Mouse (Mus musculus) liver, adult (tissue): ENCODE data around the gene Il16.

Source experiments
- GATA4 ChIP-seq: IDR thresholded peaks from 2 replicates; pipeline ENCODE4 v1.6.1; 2014; ENCODE audit warnings: mild to moderate bottlenecking, low read length; ENCODE audit not compliant: insufficient replicate concordance

Il16 gene

DNA sequence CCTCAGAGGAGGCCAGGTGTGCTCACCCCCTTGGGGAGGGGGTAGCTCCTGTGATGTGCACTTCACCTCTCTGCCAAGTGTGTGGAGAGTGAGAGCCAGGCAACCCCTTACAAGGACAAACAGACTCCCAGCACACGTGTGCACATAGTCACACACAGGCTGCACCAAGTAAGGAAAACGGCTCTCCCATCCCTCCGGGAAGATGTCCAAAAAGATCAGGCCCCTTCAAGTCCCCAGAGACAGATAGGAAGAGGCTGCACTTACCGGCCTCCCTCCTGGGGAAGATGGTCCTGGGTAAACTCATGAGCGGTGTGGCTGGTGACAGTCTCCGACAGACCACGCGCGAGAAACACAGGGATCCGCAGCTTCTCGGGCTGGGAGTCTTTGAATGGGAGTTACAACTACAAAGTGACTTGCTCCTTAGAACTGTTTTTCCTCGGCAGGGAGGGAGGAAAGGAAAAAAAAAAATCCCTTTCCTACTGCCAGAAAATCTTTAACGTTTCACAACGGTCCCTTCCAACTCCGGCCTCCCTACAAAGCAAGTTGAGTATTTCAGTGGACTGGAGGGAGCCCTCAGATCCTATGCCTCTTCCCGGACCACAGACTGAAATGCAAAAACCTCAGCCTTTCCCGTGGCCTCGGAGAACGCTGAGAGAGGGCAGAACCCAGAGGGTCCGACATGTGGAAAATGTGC is at the start of gene Il16:
Gene Il16, minus strand, starts transcription at position 314 of the 694 bp plus-strand sequence.
- TF ChIP-seq GATA4, result no peak

DNA sequence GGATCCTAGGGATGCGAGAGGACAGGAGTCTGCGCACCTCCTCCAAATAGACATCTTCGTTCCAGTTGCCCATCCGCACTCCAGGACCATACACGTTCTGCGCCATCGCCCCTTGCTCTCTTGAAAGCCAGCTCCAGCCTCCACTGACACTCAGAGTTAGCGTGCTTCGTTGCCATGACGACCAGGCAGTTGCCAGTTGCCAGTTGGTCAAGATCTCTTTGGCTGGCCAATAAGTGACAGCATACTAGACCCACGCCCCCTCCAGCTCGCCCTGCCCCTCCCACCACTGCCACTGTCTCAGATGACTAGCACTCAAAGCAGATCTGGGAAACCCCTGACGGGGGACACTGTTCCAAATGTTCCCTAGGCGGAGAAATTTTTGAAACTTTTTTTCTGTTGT is 49.2 kb upstream of the Il16 start, which contains the start of gene Cfap161:
Gene Cfap161, minus strand, starts transcription at position 176 of the 400 bp plus-strand sequence.
- TF ChIP-seq GATA4, result no peak

DNA sequence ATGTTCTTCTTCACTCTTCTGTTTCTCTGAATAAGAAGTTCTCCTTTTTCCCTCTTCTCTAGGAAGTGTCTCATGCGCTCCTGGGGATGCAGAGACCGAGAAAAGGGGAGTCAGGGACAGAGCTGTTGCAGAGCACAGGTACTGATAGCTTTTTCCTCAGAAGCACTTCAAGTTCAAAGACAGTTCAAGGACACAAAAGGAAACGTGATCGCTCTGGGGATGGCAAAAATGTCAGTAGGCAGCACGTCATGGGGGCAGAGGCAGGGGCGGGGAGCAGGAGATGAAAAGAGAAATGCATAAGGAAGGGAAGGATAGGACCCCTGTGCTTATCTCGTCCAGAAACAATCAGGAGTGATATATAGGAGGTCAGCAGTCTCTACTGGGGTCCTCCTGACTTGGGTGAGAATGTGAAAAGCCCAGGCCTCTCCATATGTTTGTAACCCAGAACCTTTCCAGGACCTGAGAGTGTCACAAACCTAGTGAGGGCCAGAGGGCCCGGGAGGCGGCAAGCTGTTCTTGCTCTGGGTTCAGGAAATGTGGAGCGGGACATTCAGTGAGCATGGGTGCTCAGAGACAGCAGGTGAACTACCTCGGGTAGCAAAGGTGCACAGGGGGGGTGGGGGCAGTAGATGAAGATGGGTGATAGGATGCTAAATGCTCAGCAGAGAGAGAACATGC is 48.6 kb upstream of the Il16 start:
- TF ChIP-seq GATA4, result no peak

DNA sequence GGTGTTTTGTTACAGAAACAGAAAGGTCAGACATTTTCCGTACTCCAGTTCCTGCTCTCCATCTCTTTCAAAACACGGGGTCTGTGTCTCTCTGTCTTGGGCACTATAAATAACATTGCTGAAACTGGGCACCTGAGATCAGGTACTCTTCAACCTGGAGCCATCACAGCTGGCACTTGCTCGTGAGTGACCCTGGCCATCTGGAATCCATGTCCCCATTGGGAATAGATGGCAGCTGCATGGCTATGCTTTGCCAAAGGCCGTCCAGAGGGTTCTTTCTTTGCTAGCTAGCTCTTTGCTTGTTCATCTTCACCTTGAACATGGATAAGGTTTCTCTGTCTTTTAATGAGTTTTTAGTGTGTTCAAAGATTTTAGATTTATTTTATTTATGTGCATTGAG is 35.4 kb upstream of the Il16 start:
- TF ChIP-seq GATA4, result no peak

DNA sequence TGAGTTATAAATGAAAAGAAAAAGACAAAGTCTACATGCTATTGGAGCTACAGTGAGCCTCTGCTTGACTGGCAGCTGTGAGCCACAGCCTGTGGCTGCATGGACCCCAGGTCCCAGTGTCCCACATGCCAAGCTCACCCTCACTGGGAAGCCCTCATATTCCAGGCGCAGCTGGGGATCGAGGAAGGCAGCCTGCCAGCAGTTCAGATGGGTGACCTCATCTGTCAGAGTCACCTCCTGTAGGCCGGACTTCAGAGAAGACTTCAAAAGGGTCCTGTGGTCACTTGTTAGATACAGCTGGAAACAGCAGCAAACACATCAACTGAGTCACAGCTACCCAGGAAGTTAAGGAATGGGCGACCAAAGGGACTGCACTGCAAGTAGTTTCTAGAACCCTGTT is 34.5 kb upstream of the Il16 start:
- TF ChIP-seq GATA4, result no peak

DNA sequence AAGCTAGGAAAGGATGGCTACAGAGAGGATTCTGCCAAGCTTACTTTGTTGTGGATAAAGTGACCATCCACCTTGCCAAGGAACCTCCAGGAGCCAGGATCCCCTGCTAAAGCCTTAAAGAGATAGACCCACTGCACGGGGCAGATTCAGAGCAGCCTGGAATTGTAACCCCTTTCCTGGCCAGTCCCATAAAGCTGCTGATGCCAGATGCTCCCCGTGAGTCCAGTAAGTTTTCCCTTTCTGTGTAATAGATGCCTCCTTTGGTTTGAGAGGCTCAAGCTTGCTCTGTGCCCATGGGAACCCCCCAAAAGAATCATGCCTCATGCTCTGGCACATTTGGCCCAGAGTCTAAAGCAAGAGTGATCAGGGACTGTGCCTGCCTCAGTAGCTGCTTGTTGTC is 33.5 kb upstream of the Il16 start:
- no peak for TF ChIP-seq GATA4

DNA sequence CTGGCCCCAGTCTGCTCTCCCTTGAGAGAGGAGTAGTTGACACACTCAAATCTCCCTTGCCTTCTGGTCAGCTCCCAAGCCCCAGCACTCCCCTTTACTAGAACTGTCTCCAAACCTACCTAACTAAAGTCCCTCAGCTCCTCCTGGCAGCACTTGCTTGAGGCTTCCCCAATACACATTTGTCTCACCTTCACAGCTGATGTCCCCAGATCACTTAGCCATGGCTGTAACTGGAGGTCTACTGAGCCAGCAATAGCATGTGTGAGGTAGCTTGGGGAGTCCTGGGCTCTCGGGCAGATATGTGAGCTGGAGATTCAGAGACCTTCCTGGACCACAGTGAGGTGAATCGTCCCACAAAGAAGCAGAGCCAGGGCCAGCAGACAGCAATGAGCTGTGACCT is 33.0 kb upstream of the Il16 start:
- TF ChIP-seq GATA4, result no peak

DNA sequence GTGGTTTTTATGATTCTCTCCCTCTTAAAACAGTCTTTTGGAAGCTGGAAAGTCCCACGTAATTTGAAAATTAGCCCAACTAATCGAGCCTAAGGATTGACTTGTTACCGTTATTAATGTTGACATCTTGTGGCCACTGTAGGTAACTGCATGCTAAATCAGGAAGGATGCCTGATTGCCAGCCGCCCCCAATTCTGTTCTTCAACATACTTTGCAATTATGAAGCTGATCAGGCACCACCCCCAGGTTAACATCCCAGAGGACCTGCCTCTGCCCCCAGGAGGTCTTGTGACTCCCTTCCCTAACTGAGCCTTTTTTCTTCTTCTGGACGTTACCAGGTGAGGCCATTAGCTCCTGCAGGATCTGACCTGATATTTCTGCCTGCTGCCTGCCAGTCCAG is 29.2 kb upstream of the Il16 start:
- no peak for TF ChIP-seq GATA4

DNA sequence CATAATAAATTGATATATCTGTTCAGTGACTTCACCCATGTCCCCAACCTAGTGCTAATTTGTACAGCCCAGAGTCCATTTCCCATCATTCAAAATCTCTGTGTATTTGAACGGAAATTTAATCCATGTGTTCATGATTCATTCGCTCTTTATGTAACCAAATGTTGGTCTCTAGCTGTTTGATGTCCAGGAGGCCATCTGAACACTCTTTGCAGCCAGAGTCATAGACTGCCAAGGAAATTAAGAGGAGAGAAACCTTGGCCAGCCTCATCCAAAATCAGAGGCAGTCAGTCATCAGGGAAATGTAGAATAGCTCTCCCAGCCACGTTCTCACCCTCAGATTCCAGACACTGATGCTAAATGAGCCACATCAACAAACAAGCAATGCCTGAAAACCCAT is 18.1 kb upstream of the Il16 start:
- TF ChIP-seq GATA4, result no peak

DNA sequence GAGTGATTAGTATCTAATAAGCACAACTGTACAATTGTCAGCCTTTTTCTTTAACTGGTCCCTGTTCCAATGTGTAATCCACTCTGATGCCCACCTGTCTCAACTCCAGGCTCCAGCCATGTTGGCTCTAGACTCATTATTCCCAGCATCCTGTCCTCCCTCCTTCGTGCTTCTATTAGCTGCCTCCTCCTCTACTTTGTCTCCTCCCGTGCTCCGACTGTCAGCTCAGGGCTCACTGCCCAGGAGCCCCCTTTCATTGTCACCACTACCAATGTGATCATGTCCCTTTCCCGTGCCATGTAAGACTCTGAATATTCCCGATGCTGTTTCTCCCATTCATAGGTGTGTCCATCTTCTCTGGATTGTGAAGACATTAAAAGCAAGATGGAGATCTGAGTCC is 16.8 kb upstream of the Il16 start:
- no peak for TF ChIP-seq GATA4

DNA sequence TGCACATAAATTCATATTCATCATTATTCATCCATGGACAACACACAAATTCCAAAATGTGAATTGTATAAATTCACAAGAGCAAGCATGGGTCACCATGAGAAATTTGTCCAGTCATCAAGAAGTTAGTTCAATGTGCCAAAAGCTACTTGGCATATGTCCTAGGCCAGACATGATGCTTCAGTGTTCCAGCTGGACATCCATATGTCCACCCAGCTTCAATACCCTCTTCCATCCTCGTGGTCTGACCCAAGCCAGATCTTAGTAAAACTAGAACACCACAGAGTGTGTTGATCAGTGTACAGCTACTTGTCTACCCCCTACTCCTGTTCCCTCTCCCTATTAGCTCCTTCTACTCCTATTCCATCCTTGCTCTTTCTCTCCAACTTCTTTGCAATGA is 5.5 kb upstream of the Il16 start:
- no peak for TF ChIP-seq GATA4

DNA sequence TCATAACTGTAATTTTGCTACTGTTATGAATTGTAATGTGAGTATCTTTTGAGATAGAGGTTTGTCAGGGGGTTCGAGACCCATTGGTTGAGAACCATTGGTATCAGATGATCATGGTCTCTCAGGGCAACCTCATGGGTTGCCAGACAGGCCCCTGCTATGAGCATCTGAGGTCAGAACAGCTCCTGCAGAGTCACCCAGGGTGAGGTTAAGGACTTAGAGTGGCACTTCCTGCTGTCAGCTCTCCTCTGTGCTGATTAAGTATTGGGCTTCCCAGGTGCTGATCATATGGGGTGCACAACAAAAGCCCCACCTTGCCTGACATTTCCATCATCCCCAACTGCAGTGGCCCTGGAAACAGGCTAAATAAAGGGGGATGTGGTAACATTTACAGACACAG is 2.9 kb upstream of the Il16 start:
- no peak for TF ChIP-seq GATA4

DNA sequence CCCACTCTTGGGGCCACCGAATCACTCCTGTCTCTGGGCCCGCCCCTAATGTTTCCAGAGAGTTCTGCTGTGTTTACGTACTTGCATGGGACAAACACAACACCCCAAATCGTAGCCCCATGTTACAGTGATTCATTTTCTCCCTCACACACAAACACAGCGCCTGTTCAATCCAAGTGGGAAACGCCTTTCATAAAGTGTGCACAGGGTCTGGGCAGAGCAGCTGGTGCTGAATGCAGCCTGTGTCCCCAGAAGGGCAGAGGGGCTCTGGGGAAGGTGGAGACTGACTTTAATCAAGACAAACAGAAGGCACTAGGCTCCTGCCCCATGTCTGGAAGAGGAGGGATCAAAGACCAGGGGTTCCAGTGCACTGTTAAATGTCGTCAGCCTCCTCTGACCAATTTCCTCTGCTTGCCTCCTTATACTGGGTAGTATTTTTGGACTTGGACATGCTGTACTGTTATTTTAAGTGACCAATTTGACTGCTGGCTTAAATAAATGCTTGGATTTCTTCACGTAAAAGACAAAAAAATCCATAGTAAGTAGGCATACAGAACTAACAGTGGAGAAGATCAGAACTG is 671 bp upstream of the Il16 start:
- TF ChIP-seq GATA4, result no peak

DNA sequence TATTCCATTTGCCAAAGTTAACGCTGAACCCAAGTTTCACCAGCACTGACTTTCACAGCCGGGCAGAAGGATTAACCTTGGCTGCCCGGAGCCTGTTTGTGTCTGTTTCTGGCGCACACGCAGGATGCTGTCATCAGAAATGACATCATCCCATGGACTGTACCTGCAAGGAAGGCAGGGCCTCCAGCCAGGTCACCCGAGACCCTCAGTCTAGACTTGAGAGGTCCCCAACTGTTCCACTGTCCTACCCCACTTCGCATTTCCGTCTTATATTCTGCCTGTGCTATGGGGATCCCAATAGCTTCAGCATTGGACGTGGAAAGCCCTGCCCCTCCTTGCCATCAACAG is 487 bp downstream of the Il16 start:
- no peak for TF ChIP-seq GATA4

DNA sequence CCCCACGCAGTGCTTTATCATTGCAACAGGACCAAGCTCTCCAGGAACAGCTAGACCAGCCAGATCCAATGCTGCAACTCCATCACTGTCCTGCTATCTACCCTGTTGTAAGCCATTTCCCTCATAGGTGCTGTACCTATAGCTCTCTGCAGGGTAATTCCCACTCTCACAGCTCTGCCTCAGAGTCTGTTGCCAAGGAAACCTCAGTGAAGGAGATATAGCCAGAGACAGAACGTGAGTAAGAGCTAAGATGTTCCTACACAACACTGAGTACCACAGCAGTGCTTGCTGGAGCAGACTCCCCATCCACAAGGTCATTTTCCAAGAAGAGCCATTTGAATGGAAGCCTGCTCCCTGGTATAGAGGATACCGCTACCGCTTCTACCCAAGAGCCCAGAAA is 1.3 kb downstream of the Il16 start:
- TF ChIP-seq GATA4, result no peak

DNA sequence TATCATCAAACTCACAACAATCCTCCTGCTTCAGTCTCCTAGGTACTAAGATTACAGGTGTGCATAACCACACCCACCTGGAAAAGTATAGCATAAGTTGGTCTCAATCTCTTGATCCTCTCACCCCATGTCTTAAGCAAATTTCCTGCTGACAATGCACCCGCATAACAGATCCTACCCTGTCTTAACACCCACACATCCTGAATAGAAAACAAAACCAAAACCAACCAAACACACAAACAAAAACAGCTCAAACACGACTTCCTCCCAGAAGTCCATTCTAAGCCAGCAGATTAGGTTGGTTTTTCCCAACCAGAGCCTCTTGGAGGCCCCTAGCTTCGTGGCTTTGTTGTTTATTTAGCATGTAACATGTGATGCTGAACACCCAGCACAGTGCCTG is 2.8 kb downstream of the Il16 start:
- TF ChIP-seq GATA4, result no peak

DNA sequence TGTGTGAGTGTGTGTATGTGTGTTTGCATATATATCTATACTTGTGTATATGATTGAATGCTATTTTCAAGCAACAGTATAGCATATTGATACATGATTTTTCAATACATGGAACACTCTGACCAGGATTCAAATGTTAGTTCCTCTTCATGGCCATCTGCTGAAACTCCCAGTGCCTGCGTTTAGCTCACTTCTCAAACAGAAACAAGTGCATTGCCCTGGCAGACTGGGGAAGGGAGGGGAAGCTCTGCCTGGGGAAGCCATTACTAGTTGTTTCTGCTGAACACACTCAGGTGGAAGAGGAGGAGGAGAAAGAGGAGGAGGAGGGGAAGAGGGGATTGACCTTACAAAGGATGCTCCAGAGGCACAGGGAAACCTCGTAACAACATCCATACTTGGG is 3.5 kb downstream of the Il16 start:
- no peak for TF ChIP-seq GATA4
